In genomic region chrX:74243807-74244206, GRCm38 (mm10) we compare ENCODE assay signal across 8 mouse cellular contexts. TPM values are rescaled to one million over a fixed set of nuclear protein-coding genes. Genes with fewer than 3 reads are reported as not detected.
A peak's percentile ranks its signal among the peaks of the same experiment; 100 is the strongest.
DNase-seq lines count a peak whose midpoint lies in the region; ATAC-seq and TF ChIP-seq lines count a peak whose summit lies in the region.

No protein-coding gene starts in this region.

- no peak for TF ChIP-seq POLR2A in kidney, adult 2 months (IDR thresholded peaks at IDR 0.05; ENCODE audit: low read depth, low read length)

- peak overlapping the region; percentile 62 for H3K4me2 ChIP-seq in intestine, embryonic 14.5 days (ENCODE audit: low read length)
- peak overlapping the region; percentile 49 for H3K4me2 ChIP-seq in stomach, embryonic 15.5 days

- no peak for ATAC-seq in intestine, embryonic 14.5 days (replicated peaks; ENCODE audit: low FRiP score, low TSS enrichment, low read depth)
- ATAC-seq in stomach, embryonic 15.5 days (ENCODE audit: insufficient read depth, low FRiP score, low read depth): no peak

- peak overlapping the region; percentile 39; the same call in 1 of the 2 replicates for H3K27ac ChIP-seq in kidney, adult 2 months (ENCODE audit: insufficient read depth, low read depth, low read length)
- H3K27ac ChIP-seq in intestine, embryonic 14.5 days (ENCODE audit: low read depth): peak overlapping the region; percentile 76
- peak overlapping the region; percentile 63 for H3K27ac ChIP-seq in stomach, embryonic 15.5 days

- no peak for DNase-seq in kidney, adult 2 months
- DNase-seq in kidney, postnatal 14 days: no peak
- DNase-seq in intestine, embryonic 14.5 days (ENCODE audit: low spot score): no peak
- DNase-seq in frontal cortex, postnatal 14 days (ENCODE audit: low spot score in 2 of 2): no peak
- DNase-seq in urinary bladder, adult 18-20 months (ENCODE audit: low spot score in 2 of 2): no peak

- no peaks in the 10 kb centered on the region for H3K4me1 ChIP-seq in kidney, adult 2 months (ENCODE audit: control insufficient read depth, insufficient read depth, low read length)
- H3K4me1 ChIP-seq in erythroblast, embryonic 14.5 days (ENCODE audit: control insufficient read depth): peaks cover 41% of the 10 kb centered on the region
- no peaks in the 10 kb centered on the region; the same call in 1 of the 2 replicates for H3K4me1 ChIP-seq in intestine, embryonic 14.5 days (replicated peaks; ENCODE audit: control insufficient read depth, insufficient read depth, low read length)
- peaks cover 49% of the 10 kb centered on the region for H3K4me1 ChIP-seq in megakaryocyte, embryonic 14.5 days
- H3K4me1 ChIP-seq in stomach, embryonic 15.5 days: no peaks in the 10 kb centered on the region

- H3K36me3 ChIP-seq in kidney, adult 2 months (ENCODE audit: control insufficient read depth, insufficient read depth, low read length): no peaks in the 10 kb centered on the region
- H3K36me3 ChIP-seq in erythroblast, embryonic 14.5 days (ENCODE audit: control insufficient read depth): peaks cover 13% of the 10 kb centered on the region
- H3K36me3 ChIP-seq in intestine, embryonic 14.5 days (ENCODE audit: control insufficient read depth, insufficient read depth, low read length): peaks cover 46% of the 10 kb centered on the region
- peaks cover 49% of the 10 kb centered on the region for H3K36me3 ChIP-seq in megakaryocyte, embryonic 14.5 days (replicated peaks; ENCODE audit: low read length)
- H3K36me3 ChIP-seq in stomach, embryonic 15.5 days: peaks cover 26% of the 10 kb centered on the region

- peaks cover 5% of the 10 kb centered on the region for H3K9me3 ChIP-seq in erythroblast, embryonic 14.5 days (ENCODE audit: control insufficient read depth, low read length)
- no peaks in the 10 kb centered on the region for H3K9me3 ChIP-seq in intestine, embryonic 14.5 days (ENCODE audit: control insufficient read depth, low read length)
- H3K9me3 ChIP-seq in megakaryocyte, embryonic 14.5 days: peaks cover 4% of the 10 kb centered on the region; the same call in 1 of the 2 replicates
- H3K9me3 ChIP-seq in stomach, embryonic 15.5 days: no peaks in the 10 kb centered on the region

- peak overlapping the region; percentile 16 for H3K4me3 ChIP-seq in kidney, adult 2 months (ENCODE audit: insufficient read depth, low read depth, low read length)
- H3K4me3 ChIP-seq in erythroblast, embryonic 14.5 days (replicated peaks): peak overlapping the region; percentile 7
- peak overlapping the region; percentile 59 for H3K4me3 ChIP-seq in intestine, embryonic 14.5 days (ENCODE audit: low read depth, low read length)
- peak overlapping the region; percentile 94 for H3K4me3 ChIP-seq in megakaryocyte, embryonic 14.5 days (replicated peaks)
- peak overlapping the region; percentile 53 for H3K4me3 ChIP-seq in stomach, embryonic 15.5 days (replicated peaks)

- WGBS in kidney, adult 2 months: 57% methylated on average over 3 of the region's 3 CpGs
- WGBS in intestine, embryonic 14.5 days: 51% methylated on average over 3 of the region's 3 CpGs
- 40% methylated on average over 3 of the region's 3 CpGs for WGBS in stomach, embryonic 15.5 days

- TF ChIP-seq CTCF in kidney, adult 2 months (conservative IDR thresholded peaks at IDR 0.05; ENCODE audit: insufficient read depth, insufficient read length, low read depth, low read length): no peak

- H3K27me3 ChIP-seq in kidney, adult 2 months (replicated peaks; ENCODE audit: control insufficient read depth, insufficient read depth, low read length): no peaks in the 10 kb centered on the region
- peaks cover 5% of the 10 kb centered on the region; the same call in 1 of the 2 replicates for H3K27me3 ChIP-seq in erythroblast, embryonic 14.5 days (ENCODE audit: control insufficient read depth)
- no peaks in the 10 kb centered on the region for H3K27me3 ChIP-seq in intestine, embryonic 14.5 days (replicated peaks; ENCODE audit: control insufficient read depth, insufficient read depth, low read length)
- peaks cover 25% of the 10 kb centered on the region for H3K27me3 ChIP-seq in megakaryocyte, embryonic 14.5 days (replicated peaks)
- no peaks in the 10 kb centered on the region for H3K27me3 ChIP-seq in stomach, embryonic 15.5 days (replicated peaks)

- peak overlapping the region; percentile 75 for H3K9ac ChIP-seq in intestine, embryonic 14.5 days (ENCODE audit: low read length)
- H3K9ac ChIP-seq in stomach, embryonic 15.5 days: 0 out of 2 replicates have a peak overlapping the region, but pooled peaks have one; percentile 4

RNA-seq across cellular contexts. Expression of gene Flna, which starts 5.8 kb away (rescaled TPM):
- 125 and 161 TPM in 2 replicates for polyA plus RNA-seq in kidney, adult 2 months (2012; rRNA removed)
- polyA plus RNA-seq in erythroblast, embryonic 14.5 days (2012): 0.80 and 0.87 TPM in 2 replicates
- polyA plus RNA-seq in intestine, embryonic 14.5 days (2014; fragmentation: Nextera tagmentation; extraction: Ambion mirVana): 495 and 548 TPM in 2 replicates
- 106 and 299 TPM in 2 replicates for polyA plus RNA-seq in megakaryocyte, embryonic 14.5 days (2012; ENCODE audit: insufficient read depth, low replicate concordance)
- polyA plus RNA-seq in stomach, embryonic 15.5 days (2015; fragmentation: Nextera tagmentation; extraction: Ambion mirVana): 346 and 386 TPM in 2 replicates

RNA-seq across cellular contexts. Expression of gene Emd, which starts 10.7 kb away (rescaled TPM):
- 41.1 and 45.2 TPM in 2 replicates for polyA plus RNA-seq in kidney, adult 2 months (2012; rRNA removed)
- 2.0 and 2.5 TPM in 2 replicates for polyA plus RNA-seq in erythroblast, embryonic 14.5 days (2012)
- polyA plus RNA-seq in intestine, embryonic 14.5 days (2014; fragmentation: Nextera tagmentation; extraction: Ambion mirVana): 30.4 and 30.7 TPM in 2 replicates
- 39.1 and 49.4 TPM in 2 replicates for polyA plus RNA-seq in megakaryocyte, embryonic 14.5 days (2012; ENCODE audit: insufficient read depth, low replicate concordance)
- polyA plus RNA-seq in stomach, embryonic 15.5 days (2015; fragmentation: Nextera tagmentation; extraction: Ambion mirVana): 22.0 and 25.5 TPM in 2 replicates

RNA-seq across cellular contexts. Expression of gene Rpl10, which starts 26.8 kb away (rescaled TPM):
- 1,301 and 1,460 TPM in 2 replicates for polyA plus RNA-seq in kidney, adult 2 months (2012; rRNA removed)
- 129 and 134 TPM in 2 replicates for polyA plus RNA-seq in erythroblast, embryonic 14.5 days (2012)
- 990 and 1,020 TPM in 2 replicates for polyA plus RNA-seq in intestine, embryonic 14.5 days (2014; fragmentation: Nextera tagmentation; extraction: Ambion mirVana)
- 328 and 1,584 TPM in 2 replicates for polyA plus RNA-seq in megakaryocyte, embryonic 14.5 days (2012; ENCODE audit: insufficient read depth, low replicate concordance)
- polyA plus RNA-seq in stomach, embryonic 15.5 days (2015; fragmentation: Nextera tagmentation; extraction: Ambion mirVana): 643 and 895 TPM in 2 replicates

RNA-seq across cellular contexts. Expression of gene Taz, which starts 37.9 kb away (rescaled TPM):
- 79.6 and 104 TPM in 2 replicates for polyA plus RNA-seq in kidney, adult 2 months (2012; rRNA removed)
- 1.3 and 2.1 TPM in 2 replicates for polyA plus RNA-seq in erythroblast, embryonic 14.5 days (2012)
- polyA plus RNA-seq in intestine, embryonic 14.5 days (2014; fragmentation: Nextera tagmentation; extraction: Ambion mirVana): 60.6 and 67.6 TPM in 2 replicates
- 29.6 and 48.2 TPM in 2 replicates for polyA plus RNA-seq in megakaryocyte, embryonic 14.5 days (2012; ENCODE audit: insufficient read depth, low replicate concordance)
- polyA plus RNA-seq in stomach, embryonic 15.5 days (2015; fragmentation: Nextera tagmentation; extraction: Ambion mirVana): 79.5 and 86.1 TPM in 2 replicates

RNA-seq across cellular contexts. Expression of gene Dnase1l1, which starts 38.3 kb away (rescaled TPM):
- polyA plus RNA-seq in kidney, adult 2 months (2012; rRNA removed): 26.0 and 26.1 TPM in 2 replicates
- polyA plus RNA-seq in erythroblast, embryonic 14.5 days (2012): 0.25 and 0.32 TPM in 2 replicates
- 10.1 and 10.6 TPM in 2 replicates for polyA plus RNA-seq in intestine, embryonic 14.5 days (2014; fragmentation: Nextera tagmentation; extraction: Ambion mirVana)
- polyA plus RNA-seq in megakaryocyte, embryonic 14.5 days (2012; ENCODE audit: insufficient read depth, low replicate concordance): 2.8 TPM in 1 of 2 replicates, not detected in the other
- polyA plus RNA-seq in stomach, embryonic 15.5 days (2015; fragmentation: Nextera tagmentation; extraction: Ambion mirVana): 15.7 and 17.5 TPM in 2 replicates

Comparison
In these comparisons a context has a peak if more than half of its experiments do, and no peak if none do; other contexts are left out.
1. H3K4me3 ChIP-seq: peak in every context shown above with its lines; median percentile 94 in megakaryocyte, embryonic 14.5 days; 59 in intestine, embryonic 14.5 days; 53 in stomach, embryonic 15.5 days; 16 in kidney, adult 2 months; 7 in erythroblast, embryonic 14.5 days.
2. RNA of gene Flna, which starts 5.8 kb away (polyA plus RNA-seq): 495 to 548 TPM in intestine, embryonic 14.5 days, 346 to 386 TPM in stomach, embryonic 15.5 days, 106 to 299 TPM in megakaryocyte, embryonic 14.5 days and 125 to 161 TPM in kidney, adult 2 months; 0.80 to 0.87 TPM in erythroblast, embryonic 14.5 days; every median in the first group is over 10 times any median in the second.
3. Peak in every context shown above with its lines, with median percentiles within 50 percentile points of each other: H3K27ac ChIP-seq.